Mouse (Mus musculus): ENCODE data around the gene Gm28539.

DNA sequence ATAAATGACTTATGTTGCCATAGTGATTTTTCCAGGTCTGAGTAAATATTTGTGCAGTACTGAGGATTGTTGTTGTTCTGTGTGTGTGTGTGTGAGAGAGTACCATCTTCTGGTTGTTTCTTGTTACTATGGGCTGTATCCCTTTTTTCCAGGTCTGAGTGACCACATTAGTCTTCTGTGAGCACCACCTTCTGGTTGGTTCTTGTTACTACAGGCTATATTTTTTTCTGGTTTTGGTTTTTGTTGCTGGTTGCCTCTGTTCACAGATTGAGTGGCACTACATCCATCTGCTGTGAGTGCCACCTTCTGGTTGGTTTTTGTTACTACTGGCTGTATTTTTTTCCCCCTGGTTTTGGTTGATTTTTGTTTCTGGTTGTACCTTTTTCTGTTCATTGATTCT lies 22.2 kb downstream of the Gm28539 start:
- TF ChIP-seq POLR2A (IDR thresholded peaks at IDR 0.05; ENCODE audit: borderline replicate concordance, extremely low read depth, low read depth, low read length) (no peak), CTCF (IDR thresholded peaks at IDR 0.05; ENCODE audit: insufficient read depth, low read length) (no peak)

All from lung, adult 2 months (tissue).